Comparison of ENCODE assay signal across 8 mouse cellular contexts in genomic region chr10:57632868-57633240, GRCm38 (mm10). TPM values are rescaled to one million over a fixed set of nuclear protein-coding genes. Genes with fewer than 3 reads are reported as not detected.
DNase-seq lines count a peak whose midpoint lies in the region; ATAC-seq and TF ChIP-seq lines count a peak whose summit lies in the region.

No protein-coding gene starts in this region.

- no peak for DNase-seq in kidney, postnatal 25 days
- DNase-seq in gastrocnemius, postnatal 4 days (ENCODE audit: low spot score in 2 of 2): no peak
- DNase-seq in layer of hippocampus, adult 8-10 months (ENCODE audit: low spot score in 2 of 2): no peak
- no peak for DNase-seq in lung, adult 2 months

- H3K27me3 ChIP-seq in kidney, embryonic 16.5 days (ENCODE audit: insufficient read depth, low read length): peaks cover 10% of the 10 kb centered on the region
- H3K27me3 ChIP-seq in embryonic facial prominence, embryonic 12.5 days: peaks cover 15% of the 10 kb centered on the region
- no peaks in the 10 kb centered on the region for H3K27me3 ChIP-seq in forebrain, embryonic 15.5 days
- peaks cover 8% of the 10 kb centered on the region for H3K27me3 ChIP-seq in midbrain, embryonic 12.5 days

- 60% methylated on average over 4 of the region's 4 CpGs for WGBS in kidney, embryonic 16.5 days
- WGBS in embryonic facial prominence, embryonic 12.5 days: 72% methylated on average over 4 of the region's 4 CpGs
- WGBS in forebrain, embryonic 15.5 days: 84% methylated on average over 4 of the region's 4 CpGs
- 80% methylated on average over 4 of the region's 4 CpGs for WGBS in midbrain, embryonic 12.5 days
- whole genome bisulfite sequencing in lung, adult 2 months: 71% methylated on average over 4 of the region's 4 CpGs

- ATAC-seq in kidney, embryonic 16.5 days (ENCODE audit: low FRiP score, low TSS enrichment): no peak
- ATAC-seq in embryonic facial prominence, embryonic 12.5 days (ENCODE audit: insufficient number of reproducible peaks, insufficient read depth, low FRiP score, low TSS enrichment): no peak
- ATAC-seq in forebrain, embryonic 15.5 days (replicated peaks): no peak
- ATAC-seq in midbrain, embryonic 12.5 days (ENCODE audit: low FRiP score, low read depth): no peak

- H3K4me2 ChIP-seq in kidney, embryonic 16.5 days (replicated peaks; ENCODE audit: low read depth, low read length): peak overlapping the region; percentile 79
- H3K4me2 ChIP-seq in embryonic facial prominence, embryonic 12.5 days (replicated peaks): peak overlapping the region; percentile 66
- peak overlapping the region; percentile 66 for H3K4me2 ChIP-seq in forebrain, embryonic 15.5 days (replicated peaks)
- peak overlapping the region; percentile 78 for H3K4me2 ChIP-seq in midbrain, embryonic 12.5 days (replicated peaks)

- H3K9ac ChIP-seq in kidney, embryonic 16.5 days (replicated peaks; ENCODE audit: low read length): no peak overlapping the region
- H3K9ac ChIP-seq in embryonic facial prominence, embryonic 12.5 days: no peak overlapping the region
- H3K9ac ChIP-seq in forebrain, embryonic 15.5 days (replicated peaks): no peak overlapping the region
- H3K9ac ChIP-seq in midbrain, embryonic 12.5 days (replicated peaks): no peak overlapping the region

- no peak for TF ChIP-seq POLR2A in lung, adult 2 months (IDR thresholded peaks at IDR 0.05; ENCODE audit: borderline replicate concordance, extremely low read depth, low read depth, low read length)

- H3K4me3 ChIP-seq in kidney, embryonic 16.5 days (ENCODE audit: low read length): peak overlapping the region; percentile 51; the same call in 1 of the 2 replicates
- 0 out of 2 replicates have a peak overlapping the region, but pooled peaks have one; percentile 38 for H3K4me3 ChIP-seq in embryonic facial prominence, embryonic 12.5 days
- no peak overlapping the region for H3K4me3 ChIP-seq in forebrain, embryonic 15.5 days
- H3K4me3 ChIP-seq in midbrain, embryonic 12.5 days: peak overlapping the region; percentile 49
- no peak overlapping the region for H3K4me3 ChIP-seq in lung, adult 2 months (replicated peaks; ENCODE audit: extremely low read depth, low read depth, low read length)

- TF ChIP-seq CTCF in lung, adult 2 months (IDR thresholded peaks at IDR 0.05; ENCODE audit: insufficient read depth, low read length): no peak

- H3K4me1 ChIP-seq in kidney, embryonic 16.5 days (ENCODE audit: insufficient read depth, low read length): peaks cover 9% of the 10 kb centered on the region; the same call in 1 of the 2 replicates
- H3K4me1 ChIP-seq in embryonic facial prominence, embryonic 12.5 days: peaks cover 6% of the 10 kb centered on the region; the same call in 1 of the 2 replicates
- H3K4me1 ChIP-seq in forebrain, embryonic 15.5 days: peaks cover 5% of the 10 kb centered on the region; the same call in 1 of the 2 replicates
- H3K4me1 ChIP-seq in midbrain, embryonic 12.5 days: peaks cover 10% of the 10 kb centered on the region
- no peaks in the 10 kb centered on the region for H3K4me1 ChIP-seq in lung, adult 2 months (ENCODE audit: control insufficient read depth, insufficient read depth, low read length)

- no peaks in the 10 kb centered on the region for H3K36me3 ChIP-seq in kidney, embryonic 16.5 days (ENCODE audit: insufficient read depth, low read length)
- H3K36me3 ChIP-seq in embryonic facial prominence, embryonic 12.5 days: no peaks in the 10 kb centered on the region
- no peaks in the 10 kb centered on the region for H3K36me3 ChIP-seq in forebrain, embryonic 15.5 days
- no peaks in the 10 kb centered on the region for H3K36me3 ChIP-seq in midbrain, embryonic 12.5 days

- no peak overlapping the region for H3K27ac ChIP-seq in kidney, embryonic 16.5 days (ENCODE audit: low read length)
- H3K27ac ChIP-seq in embryonic facial prominence, embryonic 12.5 days: no peak overlapping the region
- H3K27ac ChIP-seq in forebrain, embryonic 15.5 days (replicated peaks): no peak overlapping the region
- no peak overlapping the region for H3K27ac ChIP-seq in midbrain, embryonic 12.5 days (replicated peaks)

- H3K9me3 ChIP-seq in kidney, embryonic 16.5 days (ENCODE audit: low read length): 0 out of 2 replicates have a peak, but pooled peaks cover 5% of the 10 kb centered on the region
- H3K9me3 ChIP-seq in embryonic facial prominence, embryonic 12.5 days: no peaks in the 10 kb centered on the region
- no peaks in the 10 kb centered on the region for H3K9me3 ChIP-seq in forebrain, embryonic 15.5 days
- no peaks in the 10 kb centered on the region for H3K9me3 ChIP-seq in midbrain, embryonic 12.5 days

RNA-seq across cellular contexts. Expression of gene Pkib, which starts 1.1 kb away (rescaled TPM):
- 4.1 and 5.1 TPM in 2 replicates for polyA plus RNA-seq in kidney, embryonic 16.5 days (2015; fragmentation: Nextera tagmentation; extraction: Ambion mirVana)
- 0.80 and 0.84 TPM in 2 replicates for polyA plus RNA-seq in embryonic facial prominence, embryonic 12.5 days (2016; fragmentation: Nextera tagmentation; extraction: Ambion mirVana)
- polyA plus RNA-seq in forebrain, embryonic 15.5 days (2015; fragmentation: Nextera tagmentation; extraction: Ambion mirVana): 1.3 and 3.0 TPM in 2 replicates
- 9.8 and 10.2 TPM in 2 replicates for polyA plus RNA-seq in midbrain, embryonic 12.5 days (2016; fragmentation: Nextera tagmentation; extraction: Ambion mirVana)
- under 1 TPM in 1 of 2 experiments, not detected in 1; 0.88 TPM for total RNA-seq in gastrocnemius, postnatal 4 days (2021)
- 10 to 100 TPM; 11.7 to 14.9 (median 13.7) TPM for total RNA-seq in layer of hippocampus, adult 8-10 months (2022)
- polyA plus RNA-seq in lung, adult 2 months (2012; rRNA removed): 2.1 TPM in 2 replicates

Comparison
In these comparisons a context has a peak if more than half of its experiments do, and no peak if none do; other contexts are left out.
1. H3K4me3 ChIP-seq: peak in kidney, embryonic 16.5 days (single experiment), embryonic facial prominence, embryonic 12.5 days (single experiment) and midbrain, embryonic 12.5 days (single experiment); none in forebrain, embryonic 15.5 days (single experiment) and lung, adult 2 months (single experiment).
2. Peak in every context shown above with its lines, with median percentiles within 50 percentile points of each other: H3K4me2 ChIP-seq.